Mouse (Mus musculus): ENCODE results near the gene Gnaq. TPM values are rescaled to one million over a fixed set of nuclear protein-coding genes. Genes with fewer than 3 reads are reported as not detected.

The Gnaq gene
- polyA plus RNA-seq, 1 experiment from 2014 or later = 18.4 TPM

GRCm38 (mm10) chr19:16215430-16216016 is 82.9 kb downstream of the Gnaq start:
- H3K27ac ChIP-seq (ENCODE audit: low read depth) = no peak overlapping the region
- 91% methylated on average over 2 of the region's 2 CpGs for WGBS
- H3K4me3 ChIP-seq (ENCODE audit: low read depth, low read length) = no peak overlapping the region
- DNase-seq (ENCODE audit: low spot score) (no peak), ATAC-seq (replicated peaks; ENCODE audit: low FRiP score, low TSS enrichment, low read depth) (no peak)
- no peak overlapping the region for H3K4me2 ChIP-seq (ENCODE audit: low read length)
- no peaks in the 10 kb centered on the region for H3K9me3 ChIP-seq (ENCODE audit: control insufficient read depth, low read length)
- H3K36me3 ChIP-seq (ENCODE audit: control insufficient read depth, insufficient read depth, low read length) = peaks cover 12% of the 10 kb centered on the region
- H3K9ac ChIP-seq (ENCODE audit: low read length) = no peak overlapping the region
- H3K27me3 ChIP-seq (replicated peaks; ENCODE audit: control insufficient read depth, insufficient read depth, low read length) = no peaks in the 10 kb centered on the region
- H3K4me1 ChIP-seq (replicated peaks; ENCODE audit: control insufficient read depth, insufficient read depth, low read length) = 0 out of 2 replicates have a peak, but pooled peaks cover 2% of the 10 kb centered on the region

DNA sequence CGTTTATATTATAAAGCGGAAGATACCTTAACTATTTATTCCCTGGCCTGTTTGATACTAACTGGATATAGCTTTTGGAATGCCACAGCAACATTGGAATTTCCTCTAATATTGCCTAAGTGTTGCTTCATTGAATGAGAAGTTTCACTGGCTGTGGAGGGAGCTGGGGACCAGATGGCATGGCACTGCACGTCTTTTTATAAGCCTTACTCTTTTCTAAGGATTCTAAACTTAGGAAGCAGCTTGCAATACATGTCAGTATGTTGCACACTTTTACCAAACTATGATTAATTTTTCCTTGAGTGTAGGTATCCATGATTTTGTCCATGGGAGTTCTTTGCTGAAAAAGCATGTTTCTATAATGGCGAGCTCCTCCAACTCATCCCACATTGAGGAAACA is 87.3 kb downstream of the Gnaq start:
- H3K9me3 ChIP-seq (ENCODE audit: control insufficient read depth, low read length) = no peaks in the 10 kb centered on the region
- no peak overlapping the region for H3K27ac ChIP-seq (ENCODE audit: low read depth)
- DNase-seq (ENCODE audit: low spot score) (no peak), ATAC-seq (replicated peaks; ENCODE audit: low FRiP score, low TSS enrichment, low read depth) (no peak)
- H3K36me3 ChIP-seq (ENCODE audit: control insufficient read depth, insufficient read depth, low read length) = peaks cover 24% of the 10 kb centered on the region
- H3K9ac ChIP-seq (ENCODE audit: low read length) = no peak overlapping the region
- no peaks in the 10 kb centered on the region for H3K27me3 ChIP-seq (replicated peaks; ENCODE audit: control insufficient read depth, insufficient read depth, low read length)
- 0 out of 2 replicates have a peak, but pooled peaks cover 2% of the 10 kb centered on the region for H3K4me1 ChIP-seq (replicated peaks; ENCODE audit: control insufficient read depth, insufficient read depth, low read length)
- H3K4me2 ChIP-seq (ENCODE audit: low read length) = no peak overlapping the region
- WGBS = 64% methylated on average over 4 of the region's 4 CpGs
- H3K4me3 ChIP-seq (ENCODE audit: low read depth, low read length) = no peak overlapping the region

- 80% methylated on average over 3 of the region's 3 CpGs for WGBS
- DNase-seq (ENCODE audit: low spot score) = no peak
Observed at GRCm38 (mm10) chr19:16222526-16222925, 89.9 kb downstream of the Gnaq start.

GRCm38 (mm10) chr19:16223126-16223525 is 90.5 kb downstream of the Gnaq start:
- Histone ChIP-seq H3K36me3 (ENCODE audit: control insufficient read depth, insufficient read depth, low read length) (peaks cover 38% of the 10 kb centered on the region), H3K4me2 (ENCODE audit: low read length) (no peak overlapping the region), H3K27ac (ENCODE audit: low read depth) (no peak overlapping the region), H3K27me3 (replicated peaks; ENCODE audit: control insufficient read depth, insufficient read depth, low read length) (no peaks in the 10 kb centered on the region), H3K9me3 (ENCODE audit: control insufficient read depth, low read length) (no peaks in the 10 kb centered on the region), H3K9ac (ENCODE audit: low read length) (no peak overlapping the region), H3K4me3 (ENCODE audit: low read depth, low read length) (no peak overlapping the region), H3K4me1 (replicated peaks; ENCODE audit: control insufficient read depth, insufficient read depth, low read length) (0 out of 2 replicates have a peak, but pooled peaks cover 1% of the 10 kb centered on the region)
- 91% methylated on average over 3 of the region's 3 CpGs for WGBS
- ATAC-seq (replicated peaks; ENCODE audit: low FRiP score, low TSS enrichment, low read depth) (no peak), DNase-seq (ENCODE audit: low spot score) (no peak)

More at GRCm38 (mm10) chr19:16222526-16222925, 89.9 kb downstream of the Gnaq start:
- H3K9ac ChIP-seq (ENCODE audit: low read length) = no peak overlapping the region
- no peak overlapping the region for H3K4me3 ChIP-seq (ENCODE audit: low read depth, low read length)
- no peaks in the 10 kb centered on the region for H3K27me3 ChIP-seq (replicated peaks; ENCODE audit: control insufficient read depth, insufficient read depth, low read length)
- H3K4me1 ChIP-seq (replicated peaks; ENCODE audit: control insufficient read depth, insufficient read depth, low read length) = 0 out of 2 replicates have a peak, but pooled peaks cover 2% of the 10 kb centered on the region
- H3K36me3 ChIP-seq (ENCODE audit: control insufficient read depth, insufficient read depth, low read length) = peaks cover 38% of the 10 kb centered on the region
- H3K4me2 ChIP-seq (ENCODE audit: low read length) = no peak overlapping the region
- no peak overlapping the region for H3K27ac ChIP-seq (ENCODE audit: low read depth)
- no peak for ATAC-seq (replicated peaks; ENCODE audit: low FRiP score, low TSS enrichment, low read depth)
- no peaks in the 10 kb centered on the region for H3K9me3 ChIP-seq (ENCODE audit: control insufficient read depth, low read length)

DNA sequence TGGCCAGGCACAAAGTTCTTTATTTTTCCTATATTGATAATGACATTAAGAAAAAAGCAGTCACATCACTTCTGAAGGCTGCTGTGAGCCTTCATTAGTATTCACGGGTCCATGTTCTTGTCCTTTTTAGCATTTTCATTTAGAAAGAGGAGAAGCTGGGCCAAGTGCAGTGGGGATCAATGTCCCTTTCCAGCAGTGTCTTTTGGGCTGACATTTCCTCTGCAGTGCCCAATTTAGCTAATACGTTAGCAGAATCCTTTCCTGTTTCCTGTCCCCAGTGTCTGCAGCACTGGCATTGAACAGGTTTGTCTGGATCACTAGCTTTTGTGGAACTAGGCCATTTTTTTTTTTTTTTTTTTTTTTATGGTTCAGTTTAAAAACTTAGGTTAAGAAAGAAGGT is 92.2 kb downstream of the Gnaq start:
- 62% methylated on average over 2 of the region's 2 CpGs for WGBS
- no peaks in the 10 kb centered on the region for H3K9me3 ChIP-seq (ENCODE audit: control insufficient read depth, low read length)
- DNase-seq (ENCODE audit: low spot score) = no peak
- no peak for ATAC-seq (replicated peaks; ENCODE audit: low FRiP score, low TSS enrichment, low read depth)
- H3K4me3 ChIP-seq (ENCODE audit: low read depth, low read length) = no peak overlapping the region
- H3K36me3 ChIP-seq (ENCODE audit: control insufficient read depth, insufficient read depth, low read length) = peaks cover 33% of the 10 kb centered on the region
- H3K9ac ChIP-seq (ENCODE audit: low read length) = no peak overlapping the region
- no peaks in the 10 kb centered on the region for H3K4me1 ChIP-seq (replicated peaks; ENCODE audit: control insufficient read depth, insufficient read depth, low read length)
- H3K27me3 ChIP-seq (replicated peaks; ENCODE audit: control insufficient read depth, insufficient read depth, low read length) = no peaks in the 10 kb centered on the region
- H3K27ac ChIP-seq (ENCODE audit: low read depth) = no peak overlapping the region
- H3K4me2 ChIP-seq (ENCODE audit: low read length) = no peak overlapping the region

DNA sequence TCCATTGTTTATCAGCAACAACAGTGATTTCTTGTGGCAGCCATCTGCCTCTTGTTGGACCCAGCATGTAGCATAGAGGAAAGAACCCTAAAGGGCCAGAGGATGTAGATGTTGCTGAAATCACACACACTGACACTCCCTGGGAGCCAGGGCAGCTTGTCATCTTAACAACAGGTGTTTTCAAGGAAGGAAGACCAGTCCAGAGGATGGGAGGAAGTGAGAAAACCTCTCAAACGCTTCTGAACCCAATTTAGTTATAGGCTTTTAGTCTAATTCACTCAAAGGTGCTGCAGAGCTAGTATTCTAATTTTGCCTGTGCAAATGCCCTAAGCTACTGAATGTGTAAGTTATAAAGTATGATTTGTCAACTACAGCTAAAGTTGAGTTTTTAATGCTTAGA is 99.0 kb downstream of the Gnaq start:
- H3K9me3 ChIP-seq (ENCODE audit: control insufficient read depth, low read length) = no peaks in the 10 kb centered on the region
- H3K27me3 ChIP-seq (replicated peaks; ENCODE audit: control insufficient read depth, insufficient read depth, low read length) = no peaks in the 10 kb centered on the region
- no peak for DNase-seq (ENCODE audit: low spot score)
- no peak overlapping the region for H3K4me3 ChIP-seq (ENCODE audit: low read depth, low read length)
- no peak overlapping the region for H3K27ac ChIP-seq (ENCODE audit: low read depth)
- no peaks in the 10 kb centered on the region; the same call in 1 of the 2 replicates for H3K4me1 ChIP-seq (replicated peaks; ENCODE audit: control insufficient read depth, insufficient read depth, low read length)
- no peak for ATAC-seq (replicated peaks; ENCODE audit: low FRiP score, low TSS enrichment, low read depth)
- 0 out of 2 replicates have a peak, but pooled peaks cover under 1% of the 10 kb centered on the region for H3K36me3 ChIP-seq (ENCODE audit: control insufficient read depth, insufficient read depth, low read length)
- 79% methylated on average over 1 of the region's 1 CpGs for WGBS
- H3K4me2 ChIP-seq (ENCODE audit: low read length) = no peak overlapping the region
- H3K9ac ChIP-seq (ENCODE audit: low read length) = no peak overlapping the region

GRCm38 (mm10) chr19:16235594-16235993 is 103.0 kb downstream of the Gnaq start:
- Histone ChIP-seq H3K27ac (ENCODE audit: low read depth) (no peak overlapping the region), H3K9me3 (ENCODE audit: control insufficient read depth, low read length) (no peaks in the 10 kb centered on the region), H3K4me1 (replicated peaks; ENCODE audit: control insufficient read depth, insufficient read depth, low read length) (peaks cover 34% of the 10 kb centered on the region), H3K36me3 (ENCODE audit: control insufficient read depth, insufficient read depth, low read length) (no peaks in the 10 kb centered on the region), H3K9ac (ENCODE audit: low read length) (no peak overlapping the region), H3K4me2 (ENCODE audit: low read length) (no peak overlapping the region), H3K27me3 (replicated peaks; ENCODE audit: control insufficient read depth, insufficient read depth, low read length) (no peaks in the 10 kb centered on the region), H3K4me3 (ENCODE audit: low read depth, low read length) (no peak overlapping the region)
- no peak for ATAC-seq (replicated peaks; ENCODE audit: low FRiP score, low TSS enrichment, low read depth)
- DNase-seq (ENCODE audit: low spot score) = no peak
- WGBS = 86% methylated on average over 8 of the region's 8 CpGs

GRCm38 (mm10) chr19:16237034-16237433 is 104.4 kb downstream of the Gnaq start:
- H3K9me3 ChIP-seq (ENCODE audit: control insufficient read depth, low read length) = no peaks in the 10 kb centered on the region
- no peak overlapping the region for H3K4me2 ChIP-seq (ENCODE audit: low read length)
- no peak overlapping the region for H3K9ac ChIP-seq (ENCODE audit: low read length)
- ATAC-seq (replicated peaks; ENCODE audit: low FRiP score, low TSS enrichment, low read depth) (no peak), DNase-seq (ENCODE audit: low spot score) (no peak)
- H3K4me1 ChIP-seq (replicated peaks; ENCODE audit: control insufficient read depth, insufficient read depth, low read length) = peaks cover 48% of the 10 kb centered on the region
- no peak overlapping the region for H3K4me3 ChIP-seq (ENCODE audit: low read depth, low read length)
- no peaks in the 10 kb centered on the region for H3K36me3 ChIP-seq (ENCODE audit: control insufficient read depth, insufficient read depth, low read length)
- 90% methylated on average over 1 of the region's 1 CpGs for WGBS
- H3K27ac ChIP-seq (ENCODE audit: low read depth) = no peak overlapping the region
- H3K27me3 ChIP-seq (replicated peaks; ENCODE audit: control insufficient read depth, insufficient read depth, low read length) = no peaks in the 10 kb centered on the region

- DNase-seq (ENCODE audit: low spot score) (no peak), ATAC-seq (replicated peaks; ENCODE audit: low FRiP score, low TSS enrichment, low read depth) (no peak)
- Histone ChIP-seq H3K4me2 (ENCODE audit: low read length) (no peak overlapping the region), H3K4me1 (replicated peaks; ENCODE audit: control insufficient read depth, insufficient read depth, low read length) (peaks cover 56% of the 10 kb centered on the region), H3K9me3 (ENCODE audit: control insufficient read depth, low read length) (no peaks in the 10 kb centered on the region), H3K36me3 (ENCODE audit: control insufficient read depth, insufficient read depth, low read length) (no peaks in the 10 kb centered on the region), H3K9ac (ENCODE audit: low read length) (no peak overlapping the region), H3K4me3 (ENCODE audit: low read depth, low read length) (no peak overlapping the region), H3K27ac (ENCODE audit: low read depth) (no peak overlapping the region), H3K27me3 (replicated peaks; ENCODE audit: control insufficient read depth, insufficient read depth, low read length) (no peaks in the 10 kb centered on the region)
- WGBS = 72% methylated on average over 4 of the region's 4 CpGs
Observed at GRCm38 (mm10) chr19:16238072-16238471, 105.4 kb downstream of the Gnaq start.

All from intestine, embryonic 14.5 days (tissue).